Mouse (Mus musculus) neural tube, embryonic 11.5 days (tissue): ENCODE measurements around the gene Cdh18. TPM values are rescaled to one million over a fixed set of nuclear protein-coding genes. Genes with fewer than 3 reads are reported as not detected.
"Not testable (repeated sequence)": the region's sequence is repeated elsewhere in the genome, so short reads cannot be mapped to it uniquely, and the experiment has no call there.

Source experiments
- ATAC-seq: fragments of 200-750 bp; cut with Nextera tagmentation; 2 replicates; pipeline ENCODE4 v1.8.0; 2017; ENCODE audit warnings: moderate number of reproducible peaks, mild to moderate bottlenecking, moderate TSS enrichment, moderate library complexity; ENCODE audit not compliant: insufficient read depth, low FRiP score, low TSS enrichment
- DNase-seq: peaks from one replicate; pipeline ENCODE4 v3.0.0-alpha.2; 2015; ENCODE audit warnings: low spot score
- H3K27ac ChIP-seq: fragments of 300-500 bp; sonication (generic); 2 replicates; pipeline ENCODE4 v1.5.1; 2014; ENCODE audit warnings: low read depth, mild to moderate bottlenecking, low read length
- H3K27me3 ChIP-seq: fragments of 300-500 bp; sonication (generic); 2 replicates; pipeline ENCODE4 v1.6.1; 2014; ENCODE audit warnings: mild to moderate bottlenecking, low read length, mixed read lengths; ENCODE audit not compliant: control insufficient read depth, insufficient read depth
- H3K36me3 ChIP-seq: fragments of 300-500 bp; sonication (generic); 2 replicates; pipeline ENCODE4 v1.6.1; 2014; ENCODE audit warnings: mild to moderate bottlenecking, low read length, moderate library complexity, mixed read lengths; ENCODE audit not compliant: control insufficient read depth, insufficient read depth
- H3K4me1 ChIP-seq: fragments of 300-500 bp; sonication (generic); 2 replicates; pipeline ENCODE4 v1.6.1; 2014; ENCODE audit warnings: low read length, mixed read lengths; ENCODE audit not compliant: control insufficient read depth, insufficient read depth
- H3K4me2 ChIP-seq: fragments of 300-500 bp; sonication (generic); 2 replicates; pipeline ENCODE4 v1.6.1; 2014; ENCODE audit warnings: low read depth, mild to moderate bottlenecking, moderate library complexity
- H3K4me3 ChIP-seq: fragments of 300-500 bp; sonication (generic); 2 replicates; pipeline ENCODE4 v1.5.1; 2014; ENCODE audit warnings: low read depth, low read length
- H3K9ac ChIP-seq: fragments of 300-500 bp; sonication (generic); 2 replicates; pipeline ENCODE4 v1.6.1; 2014; ENCODE audit warnings: mild to moderate bottlenecking, low read length
- H3K9me3 ChIP-seq: fragments of 300-500 bp; sonication (generic); 2 replicates; pipeline ENCODE4 v1.6.1; 2016; ENCODE audit warnings: low read length; ENCODE audit not compliant: control insufficient read depth
- WGBS: fragments of 180-500 bp; shearing (Covaris S2); extraction: QIAGEN DNeasy Blood & Tissue Kit; methylation state at CpG from one replicate; pipeline ENCODE4 v1.1.7; 2014; 5-methylcytosine and 5-hydroxymethylcytosine counted together
- polyA plus RNA-seq: library from polyadenylated mRNA; unstranded; fragments of >200 nt; fragmentation: Nextera tagmentation; extraction: Ambion mirVana; gene quantifications from 2 replicates; pipeline ENCODE4 v1.2.1, GENCODE M21; 2014

Gene Cdh18
- polyA plus RNA-seq, 1 experiment from 2014 or later = 0.99 TPM

DNA sequence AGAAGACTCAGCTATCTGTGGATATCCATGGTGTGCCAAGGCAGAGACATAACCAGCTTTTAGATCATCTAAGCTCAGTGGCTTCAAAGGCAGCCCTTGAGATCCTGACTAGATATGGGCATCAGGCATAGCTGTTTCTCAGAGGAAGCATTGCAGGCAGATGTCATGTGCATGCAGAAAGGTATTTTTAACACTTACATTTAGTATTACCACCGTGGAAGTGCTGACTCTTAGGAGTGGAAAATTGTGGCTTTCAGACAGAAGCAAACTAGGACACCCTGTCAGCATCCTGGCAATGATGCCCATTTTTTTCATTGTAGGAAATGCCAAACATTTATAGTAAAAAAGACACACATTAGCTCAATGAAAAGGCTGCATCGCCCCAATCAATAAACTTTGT lies 503.2 kb downstream of the Cdh18 start:
- Histone ChIP-seq H3K27me3 (no peaks in the 10 kb centered on the region), H3K27ac (no peak overlapping the region), H3K4me2 (no peak overlapping the region), H3K9me3 (no peaks in the 10 kb centered on the region), H3K9ac (no peak overlapping the region), H3K4me3 (no peak overlapping the region), H3K36me3 (no peaks in the 10 kb centered on the region), H3K4me1 (no peaks in the 10 kb centered on the region)
- DNase-seq = no peak
- ATAC-seq = no peak
- 87% methylated on average over 2 of the region's 2 CpGs for WGBS

DNA sequence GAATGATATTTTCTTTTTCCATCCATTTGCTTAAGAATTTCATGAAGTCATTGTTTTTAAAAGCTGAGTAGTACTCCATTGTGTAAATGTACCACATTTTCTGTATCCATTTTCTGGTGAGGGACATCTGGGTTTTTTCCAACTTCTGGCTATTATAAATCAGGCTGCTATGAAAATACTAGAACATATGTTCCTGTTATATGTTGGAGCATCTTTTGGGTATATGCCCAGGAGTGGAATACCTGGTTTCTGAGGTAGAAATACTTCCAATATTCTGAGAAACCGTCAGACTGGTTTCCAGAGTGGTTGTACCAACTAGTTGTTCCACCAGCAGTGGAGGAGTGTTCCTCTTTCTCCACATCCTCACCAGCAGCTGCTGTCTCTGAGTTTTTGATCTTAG lies 536.5 kb downstream of the Cdh18 start:
- not testable (repeated sequence) for H3K4me2 ChIP-seq, ATAC-seq, H3K36me3 ChIP-seq, H3K27ac ChIP-seq, H3K4me3 ChIP-seq, H3K4me1 ChIP-seq, H3K9ac ChIP-seq, H3K9me3 ChIP-seq, DNase-seq, H3K27me3 ChIP-seq
- WGBS = 89% methylated on average over 1 of the region's 1 CpGs

DNA sequence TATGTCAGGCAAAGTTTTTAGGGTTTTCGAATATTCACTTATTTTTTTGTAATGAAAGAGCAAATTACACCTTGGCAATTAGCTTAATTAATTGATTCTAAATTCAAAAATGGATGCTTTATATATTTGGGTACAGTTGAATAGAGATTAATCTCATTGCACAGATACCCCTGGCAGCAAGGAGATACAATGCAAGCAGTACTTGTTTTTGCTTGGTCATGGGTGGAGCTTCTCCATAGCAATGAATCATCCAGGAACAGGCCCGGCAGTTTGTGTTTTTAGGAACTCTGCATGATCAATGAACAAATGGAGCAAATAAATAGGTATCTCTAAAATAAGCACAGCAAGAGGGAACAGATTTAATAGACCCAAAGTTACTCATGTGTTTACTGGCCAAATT lies 538.7 kb downstream of the Cdh18 start:
- DNase-seq = no peak
- no peak overlapping the region for H3K27ac ChIP-seq
- no peaks in the 10 kb centered on the region for H3K36me3 ChIP-seq
- H3K9me3 ChIP-seq = no peaks in the 10 kb centered on the region
- no peak for ATAC-seq
- no peak overlapping the region for H3K4me2 ChIP-seq
- no peak overlapping the region for H3K4me3 ChIP-seq
- H3K4me1 ChIP-seq = no peaks in the 10 kb centered on the region
- H3K27me3 ChIP-seq = no peaks in the 10 kb centered on the region
- WGBS = 82% methylated on average over 2 of the region's 2 CpGs
- H3K9ac ChIP-seq = no peak overlapping the region

DNA sequence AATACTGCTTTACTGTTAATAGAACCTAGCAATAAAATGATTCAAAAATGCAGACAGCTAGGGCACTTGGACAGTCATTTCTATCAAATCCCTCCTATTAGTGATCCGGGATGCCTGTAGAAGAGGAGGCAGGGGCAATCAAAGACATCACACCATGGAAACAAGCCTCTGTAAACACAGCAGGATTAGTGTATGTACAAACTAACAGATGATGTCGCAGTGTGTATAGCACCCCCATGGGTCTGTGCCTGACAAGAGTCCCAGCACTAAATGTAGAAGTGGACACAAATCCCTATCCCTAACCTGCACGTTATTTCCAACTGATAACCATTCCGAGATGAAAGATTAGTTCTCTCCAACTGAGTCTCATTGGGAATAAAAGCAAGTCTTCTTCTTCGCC lies 547.8 kb downstream of the Cdh18 start:
- 85% methylated on average over 5 of the region's 5 CpGs for WGBS
- no peak for DNase-seq

DNA sequence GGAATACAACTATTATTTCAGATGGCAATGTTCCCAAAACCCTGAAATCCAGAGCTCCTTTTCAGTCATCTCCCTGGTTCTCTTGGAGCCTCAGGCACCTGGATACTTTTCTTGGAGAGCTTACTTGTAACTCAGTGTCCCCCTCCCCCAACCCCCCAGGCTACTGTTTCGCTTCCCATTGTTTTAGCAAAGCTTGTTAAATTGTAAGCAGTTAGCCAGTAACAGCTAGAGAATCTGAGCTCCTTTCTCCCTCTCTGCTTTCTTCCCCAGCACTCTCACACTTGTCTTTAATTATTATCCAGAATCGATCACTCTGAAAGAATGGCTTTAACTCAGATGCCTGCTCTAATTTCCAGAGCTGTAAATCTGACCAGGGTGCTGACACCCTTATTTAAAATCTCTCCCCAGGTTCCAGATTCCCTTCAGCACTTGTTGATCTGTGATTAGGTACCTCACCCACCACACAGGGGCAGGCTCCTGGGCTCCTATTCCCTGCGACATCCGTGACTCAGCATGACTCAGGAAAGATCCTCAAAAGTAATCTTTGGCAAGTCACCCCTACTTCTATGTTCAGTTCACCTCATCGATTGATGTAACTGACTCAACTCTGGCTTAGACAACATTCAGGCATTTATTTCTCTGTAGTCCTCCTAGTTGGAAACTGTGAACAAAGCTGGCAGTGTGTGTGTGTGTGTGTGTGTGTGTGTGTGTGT lies 556.0 kb downstream of the Cdh18 start:
- 35% methylated on average over 5 of the region's 5 CpGs for WGBS
- H3K4me1 ChIP-seq = no peaks in the 10 kb centered on the region
- H3K36me3 ChIP-seq = no peaks in the 10 kb centered on the region
- H3K27me3 ChIP-seq = no peaks in the 10 kb centered on the region
- no peak for DNase-seq
- H3K27ac ChIP-seq = no peak overlapping the region
- H3K4me3 ChIP-seq = no peak overlapping the region
- no peak overlapping the region for H3K4me2 ChIP-seq
- no peak overlapping the region for H3K9ac ChIP-seq
- H3K9me3 ChIP-seq = no peaks in the 10 kb centered on the region
- ATAC-seq = no peak

More for the DNA sequence above, 547.8 kb downstream of the Cdh18 start:
- H3K27me3 ChIP-seq = no peaks in the 10 kb centered on the region
- H3K27ac ChIP-seq = no peak overlapping the region
- no peaks in the 10 kb centered on the region for H3K9me3 ChIP-seq
- no peak overlapping the region for H3K4me3 ChIP-seq
- no peak overlapping the region for H3K4me2 ChIP-seq
- ATAC-seq = no peak
- no peaks in the 10 kb centered on the region for H3K36me3 ChIP-seq
- H3K4me1 ChIP-seq = no peaks in the 10 kb centered on the region
- no peak overlapping the region for H3K9ac ChIP-seq

DNA sequence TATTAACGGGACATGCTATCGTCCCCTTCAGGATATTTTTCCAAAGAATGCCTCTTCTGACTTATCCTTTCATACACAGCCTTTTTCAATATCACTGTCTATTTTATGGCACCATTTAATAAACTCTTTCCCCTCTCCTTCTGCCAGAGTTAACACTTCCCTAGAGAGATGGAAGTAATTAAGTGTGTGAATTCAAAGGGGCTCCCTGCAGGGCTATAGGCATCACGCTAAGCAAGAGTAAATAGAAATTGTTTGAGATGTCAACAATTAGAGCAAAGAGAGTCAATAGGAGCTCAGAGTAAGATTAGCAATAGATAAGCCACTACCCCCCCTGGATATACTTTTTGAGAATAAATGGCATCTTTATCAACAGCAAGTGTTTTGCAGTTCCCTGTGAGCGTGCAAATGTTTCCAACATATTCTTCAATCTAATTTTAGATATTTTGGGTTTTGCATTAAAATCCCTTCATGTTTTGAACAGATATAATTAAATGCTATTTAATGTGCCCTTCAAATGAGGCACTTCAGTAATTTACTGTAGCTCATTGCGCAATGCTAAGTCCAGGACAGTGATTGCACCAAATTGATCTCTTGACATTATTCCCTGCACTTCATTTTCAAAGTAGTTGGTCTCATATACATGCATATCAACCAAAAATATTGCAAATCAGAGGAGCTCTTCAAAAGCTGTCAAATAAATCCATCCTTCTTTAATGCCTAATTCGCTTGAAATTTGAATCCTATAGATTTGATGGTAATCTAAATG lies 586.3 kb downstream of the Cdh18 start:
- no peaks in the 10 kb centered on the region for H3K27me3 ChIP-seq
- DNase-seq (no peak), ATAC-seq (no peak)
- no peak overlapping the region for H3K9ac ChIP-seq
- WGBS = 66% methylated on average over 6 of the region's 6 CpGs
- no peak overlapping the region for H3K4me3 ChIP-seq
- no peaks in the 10 kb centered on the region for H3K9me3 ChIP-seq
- no peak overlapping the region for H3K4me2 ChIP-seq
- no peak overlapping the region for H3K27ac ChIP-seq
- no peaks in the 10 kb centered on the region for H3K4me1 ChIP-seq
- no peaks in the 10 kb centered on the region for H3K36me3 ChIP-seq

DNA sequence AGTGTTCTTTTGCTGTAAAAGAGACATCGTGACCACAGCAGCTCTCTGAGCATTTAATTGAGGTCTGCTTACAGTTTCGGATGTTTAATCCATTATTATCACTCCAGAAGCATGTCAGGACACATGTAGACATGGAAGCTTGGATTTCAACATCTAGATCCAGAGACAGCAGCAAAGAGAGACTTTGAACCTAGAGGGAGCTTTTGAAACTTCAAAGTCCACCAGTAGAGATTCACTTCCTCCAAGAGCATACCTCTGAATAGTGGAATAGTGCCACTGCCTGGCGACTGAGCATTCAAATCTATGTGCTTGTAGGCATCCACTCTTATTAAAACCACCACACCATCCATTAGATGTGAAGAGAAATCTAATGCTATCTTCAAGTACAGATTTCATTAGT lies 588.1 kb downstream of the Cdh18 start:
- H3K4me3 ChIP-seq = no peak overlapping the region
- H3K9ac ChIP-seq = no peak overlapping the region
- no peaks in the 10 kb centered on the region for H3K27me3 ChIP-seq
- H3K27ac ChIP-seq = no peak overlapping the region
- H3K36me3 ChIP-seq = no peaks in the 10 kb centered on the region
- H3K4me1 ChIP-seq = no peaks in the 10 kb centered on the region
- no peaks in the 10 kb centered on the region for H3K9me3 ChIP-seq
- H3K4me2 ChIP-seq = no peak overlapping the region
- DNase-seq (no peak), ATAC-seq (no peak)
- 84% methylated on average over 3 of the region's 3 CpGs for WGBS

DNA sequence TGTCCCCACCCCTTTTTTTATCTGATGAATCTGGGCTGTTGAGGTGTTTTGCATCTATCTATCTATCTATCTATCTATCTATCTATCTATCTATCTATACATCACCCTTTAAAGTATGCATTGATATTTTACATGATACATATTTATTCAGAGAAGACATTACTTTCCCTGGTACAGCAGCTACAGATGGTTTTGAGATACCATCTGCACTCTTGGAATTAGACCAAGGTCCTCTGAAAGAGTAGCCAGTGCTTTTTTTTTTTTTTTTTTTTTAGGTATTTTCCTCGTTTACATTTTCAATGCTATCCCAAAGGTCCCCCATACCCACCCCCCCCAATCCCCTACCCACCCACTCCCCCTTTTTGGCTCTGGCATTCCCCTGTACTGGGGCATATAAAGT lies 594.1 kb downstream of the Cdh18 start:
- ATAC-seq, H3K27me3 ChIP-seq, H3K4me2 ChIP-seq, DNase-seq, H3K9ac ChIP-seq, H3K4me1 ChIP-seq, H3K4me3 ChIP-seq, H3K27ac ChIP-seq, H3K9me3 ChIP-seq, H3K36me3 ChIP-seq: not testable (repeated sequence)
- WGBS = no CpG with 5 or more reads among the region's 1 CpGs

DNA sequence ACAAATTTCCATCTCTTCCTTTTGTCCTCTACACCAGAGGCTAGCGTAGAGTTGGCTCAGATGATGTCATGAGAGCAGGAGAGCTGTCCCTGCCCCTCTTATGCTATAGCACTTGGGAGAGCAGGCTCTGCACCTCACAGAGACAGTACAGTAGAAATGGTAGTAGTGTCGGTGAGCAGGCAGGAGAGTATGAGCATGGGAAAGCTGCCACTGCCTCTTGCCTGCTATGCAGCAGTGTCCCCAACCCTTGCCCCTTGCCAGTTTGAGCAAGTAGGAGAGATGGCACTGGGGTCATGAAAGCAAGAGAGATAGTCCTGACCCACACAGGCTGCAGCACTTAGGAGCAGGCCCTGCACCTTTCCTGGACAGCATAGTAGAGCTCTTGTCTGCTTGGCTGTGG lies 607.1 kb downstream of the Cdh18 start:
- Histone ChIP-seq H3K9ac (no peak overlapping the region), H3K9me3 (no peaks in the 10 kb centered on the region), H3K4me2 (no peak overlapping the region), H3K27me3 (no peaks in the 10 kb centered on the region), H3K4me1 (no peaks in the 10 kb centered on the region), H3K36me3 (no peaks in the 10 kb centered on the region), H3K4me3 (no peak overlapping the region), H3K27ac (no peak overlapping the region)
- DNase-seq (no peak), ATAC-seq (no peak)
- 88% methylated on average over 2 of the region's 2 CpGs for WGBS
